Mouse (Mus musculus): ENCODE data around the gene Bicc1. TPM values are rescaled to one million over a fixed set of nuclear protein-coding genes. Genes with fewer than 3 reads are reported as not detected.

Bicc1 gene
- polyA plus RNA-seq, 1 experiment from 2014 or later: 8.5 TPM

Other genes with a start within 250 kb of the Bicc1 start
- gene Tfam, start 78.6 kb upstream of the Bicc1 start, polyA plus RNA-seq (2014; fragmentation: Nextera tagmentation; extraction: Ambion mirVana): 75.5 and 80.6 TPM in 2 replicates
- gene Ube2d1, start 125.6 kb upstream of the Bicc1 start, polyA plus RNA-seq (2014; fragmentation: Nextera tagmentation; extraction: Ambion mirVana): 195 and 199 TPM in 2 replicates
- gene Cisd1, start 185.3 kb upstream of the Bicc1 start, polyA plus RNA-seq (2014; fragmentation: Nextera tagmentation; extraction: Ambion mirVana): 137 TPM in 2 replicates
- gene Ipmk, start 188.1 kb upstream of the Bicc1 start, polyA plus RNA-seq (2014; fragmentation: Nextera tagmentation; extraction: Ambion mirVana): 23.6 TPM in 2 replicates